Comparison of ENCODE assay signal across 14 mouse cellular contexts in genomic region chr9:120989806-120990700, GRCm38 (mm10).
A peak's percentile ranks its signal among the peaks of the same experiment; 100 is the strongest.
DNase-seq lines count a peak whose midpoint lies in the region; ATAC-seq lines count a peak whose summit lies in the region.
"Had no signal": no experiment of that assay in that cellular context is flagged by ENCODE, and none has a peak within 500 bp of the region (broad histone marks: within the 10 kb centered on the region; RNA-seq: fewer than 3 reads in every experiment).

No protein-coding gene starts in this region.

- H3K27me3 ChIP-seq in kidney, embryonic 14.5 days (ENCODE audit: control insufficient read depth, insufficient read depth, low read length): no peaks in the 10 kb centered on the region
- no peaks in the 10 kb centered on the region for H3K27me3 ChIP-seq in midbrain, embryonic 10.5 days (ENCODE audit: low read depth, poor library complexity, severe bottlenecking)
- H3K27me3 ChIP-seq in midbrain, embryonic 11.5 days (ENCODE audit: control insufficient read depth, insufficient read depth, low read length): no peaks in the 10 kb centered on the region
- H3K27me3 ChIP-seq in forebrain, embryonic 16.5 days (replicated peaks; ENCODE audit: control insufficient read depth, insufficient read depth, low read length): no peaks in the 10 kb centered on the region
- H3K27me3 ChIP-seq in stomach, embryonic 16.5 days (ENCODE audit: control insufficient read depth, insufficient read depth, low read length): no peaks in the 10 kb centered on the region
- H3K27me3 ChIP-seq: heart, embryonic 12.5 days; midbrain, embryonic 12.5 days; neural tube, embryonic 15.5 days had no signal

- H3K4me2 ChIP-seq in kidney, embryonic 14.5 days (replicated peaks; ENCODE audit: low read depth, low read length): no peak overlapping the region
- no peak overlapping the region for H3K4me2 ChIP-seq in midbrain, embryonic 11.5 days
- H3K4me2 ChIP-seq in forebrain, embryonic 16.5 days (ENCODE audit: low read length): no peak overlapping the region
- H3K4me2 ChIP-seq in stomach, embryonic 16.5 days (ENCODE audit: low read depth, low read length): no peak overlapping the region
- H3K4me2 ChIP-seq: heart, embryonic 12.5 days; midbrain, embryonic 12.5 days; neural tube, embryonic 15.5 days had no signal

- DNase-seq in kidney, adult 18-20 months: no peak
- DNase-seq in midbrain, embryonic 10.5 days (ENCODE audit: low spot score): no peak
- DNase-seq in midbrain, embryonic 11.5 days (ENCODE audit: low spot score, missing footprints): no peak
- no peak for DNase-seq in adrenal gland, postnatal 10 days
- DNase-seq: adrenal gland, adult 2 months; cerebellum, postnatal 36 days had no signal

- H3K9me3 ChIP-seq in kidney, embryonic 14.5 days (ENCODE audit: control insufficient read depth, low read length): no peaks in the 10 kb centered on the region
- H3K9me3 ChIP-seq in midbrain, embryonic 10.5 days (replicated peaks): no peaks in the 10 kb centered on the region
- no peaks in the 10 kb centered on the region for H3K9me3 ChIP-seq in midbrain, embryonic 11.5 days (ENCODE audit: control insufficient read depth, low read length)
- H3K9me3 ChIP-seq in forebrain, embryonic 16.5 days (ENCODE audit: control insufficient read depth, low read length): no peaks in the 10 kb centered on the region
- H3K9me3 ChIP-seq in stomach, embryonic 16.5 days (replicated peaks; ENCODE audit: control insufficient read depth, low read length): no peaks in the 10 kb centered on the region
- H3K9me3 ChIP-seq: heart, embryonic 12.5 days; midbrain, embryonic 12.5 days; neural tube, embryonic 15.5 days had no signal

- ATAC-seq in kidney, embryonic 14.5 days (ENCODE audit: low FRiP score, low TSS enrichment): peak; percentile 58; the same call in 1 of the 2 replicates
- ATAC-seq in midbrain, embryonic 11.5 days (ENCODE audit: low FRiP score): no peak
- ATAC-seq in forebrain, embryonic 16.5 days: peak; percentile 45; the same call in 1 of the 2 replicates
- ATAC-seq in stomach, embryonic 16.5 days (ENCODE audit: insufficient read depth, low FRiP score): no peak; the same call in 1 of the 2 replicates
- ATAC-seq: inflammation-experienced regulatory T-cells, adult 6 months had no signal

- H3K27ac ChIP-seq in kidney, embryonic 14.5 days (ENCODE audit: low read depth, low read length): no peak overlapping the region
- 0 out of 2 replicates have a peak overlapping the region, but pooled peaks have one; percentile 4 for H3K27ac ChIP-seq in midbrain, embryonic 10.5 days (replicated peaks)
- H3K27ac ChIP-seq in midbrain, embryonic 11.5 days (ENCODE audit: low read depth, low read length): no peak overlapping the region
- peak overlapping the region; percentile 6; the same call in 1 of the 2 replicates for H3K27ac ChIP-seq in forebrain, embryonic 16.5 days (ENCODE audit: low read length)
- peak overlapping the region; percentile 72 for H3K27ac ChIP-seq in stomach, embryonic 16.5 days (ENCODE audit: low read length)
- H3K27ac ChIP-seq: left cerebral cortex, adult 2 months; midbrain, embryonic 12.5 days; neural tube, embryonic 15.5 days had no signal

- no peak overlapping the region for H3K4me3 ChIP-seq in kidney, embryonic 14.5 days (ENCODE audit: low read length)
- no peak overlapping the region for H3K4me3 ChIP-seq in midbrain, embryonic 10.5 days
- no peak overlapping the region for H3K4me3 ChIP-seq in midbrain, embryonic 11.5 days (ENCODE audit: low read depth, low read length)
- no peak overlapping the region for H3K4me3 ChIP-seq in forebrain, embryonic 16.5 days (replicated peaks; ENCODE audit: low read length)
- no peak overlapping the region for H3K4me3 ChIP-seq in stomach, embryonic 16.5 days (replicated peaks; ENCODE audit: low read length)
- H3K4me3 ChIP-seq: heart, embryonic 12.5 days; left cerebral cortex, adult 2 months; midbrain, embryonic 12.5 days; neural tube, embryonic 15.5 days had no signal

- peaks cover 34% of the 10 kb centered on the region for H3K4me1 ChIP-seq in kidney, embryonic 14.5 days (ENCODE audit: control insufficient read depth, insufficient read depth, low read length)
- H3K4me1 ChIP-seq in midbrain, embryonic 10.5 days: peaks cover 60% of the 10 kb centered on the region
- peaks cover 17% of the 10 kb centered on the region for H3K4me1 ChIP-seq in midbrain, embryonic 11.5 days (ENCODE audit: control insufficient read depth, insufficient read depth, low read length)
- H3K4me1 ChIP-seq in forebrain, embryonic 16.5 days (replicated peaks; ENCODE audit: control insufficient read depth, insufficient read depth, low read length): peaks cover 29% of the 10 kb centered on the region
- H3K4me1 ChIP-seq in stomach, embryonic 16.5 days (ENCODE audit: control insufficient read depth, insufficient read depth, low read length): peaks cover 39% of the 10 kb centered on the region

- H3K36me3 ChIP-seq in kidney, embryonic 14.5 days (ENCODE audit: control insufficient read depth, insufficient read depth, low read length): no peaks in the 10 kb centered on the region
- H3K36me3 ChIP-seq in midbrain, embryonic 10.5 days: no peaks in the 10 kb centered on the region
- H3K36me3 ChIP-seq in midbrain, embryonic 11.5 days (ENCODE audit: control insufficient read depth, insufficient read depth, low read length): no peaks in the 10 kb centered on the region
- no peaks in the 10 kb centered on the region for H3K36me3 ChIP-seq in forebrain, embryonic 16.5 days (ENCODE audit: control insufficient read depth, insufficient read depth)
- no peaks in the 10 kb centered on the region for H3K36me3 ChIP-seq in stomach, embryonic 16.5 days (ENCODE audit: control insufficient read depth, insufficient read depth, low read length)
- H3K36me3 ChIP-seq: heart, embryonic 12.5 days; neural tube, embryonic 15.5 days had no signal

- 60% methylated on average over 15 of the region's 15 CpGs for WGBS in kidney, embryonic 14.5 days
- WGBS in midbrain, embryonic 10.5 days: 61% methylated on average over 15 of the region's 15 CpGs
- 62% methylated on average over 15 of the region's 15 CpGs for WGBS in midbrain, embryonic 11.5 days
- WGBS in forebrain, embryonic 16.5 days: 20% methylated on average over 15 of the region's 15 CpGs
- WGBS in stomach, embryonic 16.5 days: 58% methylated on average over 15 of the region's 15 CpGs

- H3K9ac ChIP-seq in kidney, embryonic 14.5 days (ENCODE audit: low read depth, low read length): no peak overlapping the region
- no peak overlapping the region for H3K9ac ChIP-seq in midbrain, embryonic 11.5 days (ENCODE audit: low read length)
- H3K9ac ChIP-seq in forebrain, embryonic 16.5 days (replicated peaks; ENCODE audit: low read depth, low read length): no peak overlapping the region
- H3K9ac ChIP-seq in stomach, embryonic 16.5 days (ENCODE audit: low read length): no peak overlapping the region
- H3K9ac ChIP-seq: heart, embryonic 12.5 days; midbrain, embryonic 12.5 days; neural tube, embryonic 15.5 days had no signal

Comparison
In these comparisons a context has a peak if more than half of its experiments do, and no peak if none do; other contexts are left out.
1. H3K27ac ChIP-seq: peak in midbrain, embryonic 10.5 days (single experiment), forebrain, embryonic 16.5 days (single experiment) and stomach, embryonic 16.5 days (single experiment); none in kidney, embryonic 14.5 days (single experiment) and midbrain, embryonic 11.5 days (single experiment).
2. ATAC-seq: peak in kidney, embryonic 14.5 days (single experiment) and forebrain, embryonic 16.5 days (single experiment); none in midbrain, embryonic 11.5 days (single experiment) and stomach, embryonic 16.5 days (single experiment).